Mouse (Mus musculus): ENCODE results near the gene Apol8.

- TF ChIP-seq CTCF (conservative IDR thresholded peaks at IDR 0.05; ENCODE audit: low read length) (no peak), POU5F1 (IDR thresholded peaks at IDR 0.05; ENCODE audit: borderline replicate concordance, low read length) (no peak), NANOG (IDR thresholded peaks at IDR 0.05; ENCODE audit: borderline replicate concordance, low read length) (no peak)
Observed at GRCm38 (mm10) chr15:77745081-77745480, 11.7 kb downstream of the Apol8 start.
